Mouse (Mus musculus) fat pad, adult 2 months (tissue): ENCODE results near the gene Taldo1.
"Not testable (repeated sequence)": the region's sequence is repeated elsewhere in the genome, so short reads cannot be mapped to it uniquely, and the experiment has no call there.

ENCODE experiments used
- DNase-seq: peaks from one replicate; pipeline ENCODE4 v3.0.0-alpha.2; 2011; ENCODE audit warnings: low read depth, low spot score; ENCODE audit errors: extremely low read depth

Taldo1 gene

DNA sequence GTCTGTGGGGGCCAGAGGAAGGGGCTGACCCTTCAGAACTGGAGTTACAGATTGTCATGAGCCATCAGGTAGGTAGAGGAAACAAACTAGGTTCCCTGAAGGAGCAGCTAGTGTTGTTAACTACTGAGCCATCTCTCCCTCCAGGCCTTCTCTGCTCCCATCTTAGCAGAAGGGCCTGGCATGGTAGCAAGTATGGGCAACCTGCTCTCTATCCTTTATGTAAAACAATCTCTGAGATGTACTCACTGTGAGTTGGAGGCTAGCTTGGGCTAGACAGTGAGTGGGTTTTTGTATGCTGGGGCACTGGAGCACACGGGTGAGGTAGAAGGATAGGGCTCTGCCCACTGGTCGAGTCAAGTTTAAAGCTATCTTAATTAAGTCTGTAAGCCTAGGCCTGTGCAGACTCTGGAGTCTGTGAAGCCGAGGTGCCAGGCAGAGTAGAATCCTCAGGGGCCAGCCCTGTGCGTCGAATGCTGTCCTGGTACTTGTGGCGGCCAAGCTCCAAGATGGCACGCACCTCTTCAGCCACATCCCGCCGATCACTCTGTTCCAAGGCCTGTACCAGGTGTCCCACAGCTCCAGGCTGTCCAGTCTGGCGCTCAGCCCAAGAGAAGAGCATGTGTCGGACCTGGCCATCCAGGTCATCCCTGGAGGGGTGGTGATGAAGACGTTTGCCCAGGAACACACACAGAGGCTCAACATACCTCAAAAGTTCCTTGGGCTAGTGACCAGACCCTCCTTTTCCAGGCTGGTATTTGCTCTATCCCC lies 46.4 kb downstream of the Taldo1 start:
- no peak for DNase-seq

DNA sequence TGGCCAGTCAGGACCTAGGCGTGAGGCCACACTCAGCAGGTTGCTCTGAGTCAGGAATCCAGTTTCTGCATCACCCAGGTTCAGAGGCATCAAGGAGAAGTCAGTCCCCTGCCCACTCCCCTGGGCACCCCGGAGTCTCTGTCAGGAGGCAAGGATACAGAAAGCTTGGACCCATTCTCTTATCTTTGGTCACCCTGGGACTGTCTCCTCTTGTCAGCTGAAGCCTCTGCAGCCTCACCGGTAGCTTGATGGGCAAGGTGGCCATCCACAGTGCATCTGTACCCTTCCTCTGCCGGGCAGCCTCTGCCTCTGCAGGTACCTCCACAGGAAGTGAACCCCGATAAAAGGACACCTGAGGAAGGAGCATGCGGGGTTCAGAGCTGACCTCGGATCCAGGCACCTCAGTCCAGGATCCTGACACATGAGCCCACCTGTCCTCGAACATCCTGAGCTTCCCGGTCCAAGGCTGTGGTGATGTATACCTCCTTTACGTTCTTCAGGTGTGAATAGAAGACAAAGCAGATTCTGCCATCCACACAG lies 47.2 kb downstream of the Taldo1 start:
- no peak for DNase-seq

DNA sequence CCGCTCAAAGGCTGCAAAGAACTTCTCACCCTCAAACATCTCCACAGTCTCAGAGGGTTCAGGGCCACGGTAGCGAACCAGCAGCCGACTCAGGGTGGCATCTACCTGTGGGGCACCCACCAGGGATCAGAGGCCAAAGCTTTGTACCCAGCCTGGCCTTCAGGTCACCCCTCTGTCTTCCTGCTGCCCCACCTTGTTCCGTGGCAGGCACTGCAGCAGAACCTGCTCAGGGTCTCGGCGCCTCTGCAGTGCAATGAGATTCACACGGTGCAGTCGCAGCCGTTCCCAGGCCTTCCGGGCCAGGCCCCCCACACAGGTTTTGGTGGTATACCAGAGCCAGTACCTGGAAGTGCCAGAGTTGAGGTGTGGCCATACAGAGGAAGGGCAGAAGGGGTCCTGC lies 47.8 kb downstream of the Taldo1 start:
- DNase-seq: no peak

DNA sequence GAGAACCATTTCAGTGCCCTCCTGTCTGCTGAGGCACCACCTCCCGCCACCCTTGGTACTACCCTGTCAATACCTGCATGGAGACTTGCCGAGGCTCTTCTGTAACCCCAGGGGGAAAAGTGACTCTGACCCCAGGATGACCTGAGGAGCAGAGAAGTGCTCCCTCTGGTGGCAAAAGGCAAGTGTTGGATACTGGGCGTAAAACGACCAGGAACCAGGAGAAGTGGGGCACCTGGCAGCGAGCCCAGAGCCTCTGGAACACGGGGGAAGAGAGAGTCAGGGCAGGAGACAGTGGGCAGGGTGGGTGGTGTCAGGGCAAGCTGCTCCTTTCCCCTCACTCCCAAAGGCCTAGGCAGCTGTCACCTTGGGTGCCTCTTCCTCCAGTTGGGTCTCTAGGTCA lies 48.6 kb downstream of the Taldo1 start:
- DNase-seq: no peak

DNA sequence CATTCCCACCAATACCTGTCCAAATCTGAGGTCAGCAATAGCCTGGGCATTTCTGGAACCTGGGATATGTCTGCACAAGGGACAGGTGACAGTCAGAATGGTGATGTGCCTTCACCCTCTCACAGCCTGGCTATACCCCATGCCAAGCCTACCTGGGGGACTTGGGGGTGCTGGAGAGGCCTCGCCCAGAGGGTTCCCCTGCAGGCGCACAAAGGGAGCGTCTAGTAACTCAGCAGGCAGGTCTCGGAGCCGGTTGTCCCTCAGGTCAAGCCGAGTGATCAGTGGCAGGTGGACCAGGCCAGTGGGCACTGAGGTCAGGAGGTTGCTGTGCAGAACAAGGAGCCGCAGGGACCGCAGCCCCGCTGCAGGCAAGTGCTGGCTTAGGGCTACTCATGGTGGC lies 49.5 kb downstream of the Taldo1 start:
- DNase-seq: no peak

DNA sequence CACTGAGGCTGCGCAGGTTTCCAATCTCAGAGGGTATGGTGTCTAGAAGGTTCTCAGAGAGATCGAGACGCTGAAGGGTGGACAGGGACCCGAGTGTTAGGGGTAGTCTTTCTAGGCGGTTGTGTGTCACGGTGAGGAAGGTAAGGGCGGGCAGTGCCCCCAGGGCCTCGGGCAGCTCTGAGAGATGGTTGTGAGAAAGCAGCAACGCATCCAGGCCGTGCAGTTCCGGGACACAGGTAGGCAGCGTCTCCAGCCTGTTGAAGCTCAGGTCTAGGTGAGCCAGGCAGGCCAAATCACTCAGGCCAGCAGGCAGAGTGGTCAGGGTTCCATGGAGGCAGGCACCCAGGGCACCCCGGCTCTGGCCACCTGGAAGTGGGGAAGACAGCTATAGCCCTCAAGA lies 50.2 kb downstream of the Taldo1 start:
- DNase-seq: no peak

DNA sequence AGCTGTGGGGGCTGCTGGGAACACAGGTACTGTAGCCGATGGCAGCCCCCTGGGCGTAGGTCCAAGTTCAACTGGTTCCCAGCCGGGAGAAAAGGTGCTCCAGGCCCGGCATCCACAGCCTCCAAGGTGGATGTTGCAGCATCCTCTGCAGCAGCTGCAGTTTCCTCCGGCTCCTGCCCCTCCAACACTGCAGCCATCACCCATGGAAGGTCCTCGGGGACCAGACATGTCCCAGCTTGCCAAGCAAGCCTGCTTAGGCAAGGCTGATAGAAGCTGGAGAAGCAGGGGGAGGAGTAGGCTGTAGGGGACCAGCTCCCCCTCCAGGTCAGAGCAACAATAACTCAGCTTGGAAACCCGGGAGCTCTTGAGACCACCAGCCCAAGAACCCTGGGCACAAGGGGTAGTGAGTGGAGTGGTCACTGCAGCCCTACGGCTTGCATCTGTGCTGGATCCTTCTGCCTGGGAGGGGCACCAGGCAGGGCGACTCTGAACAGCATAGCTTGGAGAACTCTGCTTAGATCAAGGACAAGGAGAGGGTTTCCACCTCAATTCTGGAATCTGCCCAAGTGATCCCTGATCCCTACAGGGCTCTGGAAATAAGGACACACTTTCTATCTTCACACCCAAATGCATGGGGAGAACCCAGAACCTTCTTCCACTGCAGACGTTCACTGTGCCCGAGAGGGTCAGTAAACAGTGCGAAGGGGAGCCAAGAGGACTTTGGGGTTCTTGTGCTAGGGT lies 51.3 kb downstream of the Taldo1 start:
- no peak for DNase-seq

DNA sequence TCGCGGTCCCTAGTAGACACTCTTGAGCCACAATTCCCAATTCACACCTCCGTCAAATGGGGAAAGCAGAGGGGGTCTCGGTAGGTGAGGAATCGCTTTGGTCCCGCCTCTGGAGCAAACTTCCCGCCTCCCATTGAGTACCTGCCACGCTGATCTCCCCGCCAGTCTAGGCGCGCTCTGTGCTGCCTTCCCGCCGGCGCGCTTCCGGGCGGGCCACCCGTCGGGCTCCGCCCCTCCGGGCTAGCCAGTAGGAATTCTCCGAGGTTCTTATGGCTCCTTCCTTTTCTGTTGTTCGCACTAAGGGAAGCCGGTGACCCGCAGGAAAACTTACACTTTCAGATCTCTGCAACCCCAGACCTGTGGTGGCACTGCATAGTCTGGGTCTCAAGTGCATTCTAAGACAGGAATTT lies 51.8 kb downstream of the Taldo1 start, which contains the start of gene Pidd1:
TSS of gene Pidd1 (minus strand) at position 198 of the 410 bp plus-strand sequence.
- no peak for DNase-seq

DNA sequence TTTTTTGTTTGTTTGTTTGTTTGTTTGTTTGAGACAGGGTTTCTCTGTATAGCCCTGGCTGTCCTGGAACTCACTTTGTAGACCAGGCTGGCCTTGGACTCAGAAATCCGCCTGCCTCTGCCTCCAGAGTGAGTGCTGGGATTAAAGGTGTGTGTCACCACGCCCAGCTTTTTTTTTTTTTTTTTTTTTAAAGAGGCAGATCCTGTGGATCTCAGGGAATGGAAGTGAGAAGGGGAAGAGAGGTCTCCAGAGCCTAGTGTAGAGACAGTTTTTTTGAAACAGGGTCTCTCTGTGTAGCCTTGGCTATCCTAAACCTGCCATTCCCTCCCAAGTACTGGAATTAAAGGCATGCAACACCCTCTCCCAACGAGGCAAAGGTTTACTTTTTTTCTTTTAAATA lies 54.4 kb downstream of the Taldo1 start:
- not testable (repeated sequence) for DNase-seq

DNA sequence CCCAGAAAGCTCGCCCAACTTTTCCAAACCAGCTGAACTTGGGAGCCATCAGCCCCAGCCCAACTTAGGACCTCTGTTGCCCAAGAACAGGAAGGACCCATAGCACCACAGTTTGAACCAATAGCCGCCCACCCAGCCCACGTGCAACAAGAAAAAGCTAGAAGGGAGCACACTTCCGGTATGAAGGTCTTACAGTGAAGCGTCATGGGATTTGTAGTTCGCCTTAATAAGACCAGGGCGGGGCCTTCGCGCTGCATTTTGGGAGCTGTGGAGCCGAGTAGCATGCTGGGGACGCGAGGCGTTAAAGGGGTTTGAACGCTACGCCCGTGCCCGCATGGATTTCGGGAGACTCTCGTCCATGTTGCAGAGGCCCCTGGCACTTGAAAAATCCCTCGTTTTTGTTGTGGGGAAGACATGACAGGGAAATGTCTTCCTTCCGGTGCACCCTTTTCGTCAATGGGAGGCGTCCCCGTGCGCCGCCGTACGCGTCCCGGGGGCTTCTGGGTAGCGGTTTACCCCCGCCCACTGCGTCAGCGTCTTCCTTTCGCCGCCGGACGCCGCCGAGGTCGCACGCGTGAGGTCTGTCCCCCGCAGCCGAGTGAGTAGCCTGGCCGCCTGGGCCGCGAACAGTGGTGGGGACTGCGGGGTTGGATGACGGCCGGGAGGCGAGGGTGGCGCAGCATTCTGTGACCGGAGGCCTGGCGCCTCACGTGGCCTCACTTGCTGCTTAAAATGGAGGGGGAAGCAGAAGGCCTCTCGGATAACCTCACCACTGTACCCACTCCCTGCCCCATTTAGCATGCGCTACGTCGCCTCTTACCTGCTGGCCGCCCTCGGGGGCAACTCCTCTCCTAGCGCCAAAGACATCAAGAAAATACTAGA lies 55.4 kb downstream of the Taldo1 start, which contains the start of gene Rplp2:
TSS of gene Rplp2 (plus strand) at position 261 of the 882 bp plus-strand sequence.
- no peak for DNase-seq

DNA sequence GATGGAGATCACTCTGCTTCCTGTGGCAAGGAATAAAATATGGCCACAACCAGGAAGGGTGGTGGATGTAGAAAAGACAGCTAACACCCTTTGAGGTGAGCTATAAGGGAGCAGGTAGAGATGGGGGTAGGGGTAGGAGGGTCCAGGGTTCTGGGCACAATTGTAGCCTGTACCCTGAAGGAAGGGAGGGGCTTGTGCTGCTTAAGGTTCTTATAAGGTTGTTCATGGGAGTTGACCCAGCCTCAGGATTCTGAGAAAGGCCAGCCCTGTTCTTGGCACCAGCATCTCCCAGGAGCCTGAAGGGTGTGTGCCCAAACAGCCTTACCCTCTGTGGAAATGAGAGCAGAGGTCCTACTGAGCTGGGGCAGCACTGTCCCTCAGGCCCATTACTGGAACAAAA lies 59.9 kb downstream of the Taldo1 start:
- no peak for DNase-seq
